Mouse (Mus musculus) myocyte (in vitro differentiated cells): ENCODE results near the gene Ttll5. TPM values are rescaled to one million over a fixed set of nuclear protein-coding genes. Genes with fewer than 3 reads are reported as not detected.

Experiments
- H3K27me3 ChIP-seq: one replicate; pipeline ENCODE4 v1.6.1; 2011; ENCODE audit not compliant: control insufficient read depth, insufficient read depth, insufficient read length
- H3K36me3 ChIP-seq: one replicate; pipeline ENCODE4 v1.6.1; 2011; ENCODE audit not compliant: control insufficient read depth, insufficient read depth
- H3K4me2 ChIP-seq: one replicate; pipeline ENCODE4 v1.6.1; 2011; ENCODE audit warnings: low read depth, control low read depth
- H3K4me3 ChIP-seq: one replicate; pipeline ENCODE4 v1.5.1; 2011; ENCODE audit warnings: mild to moderate bottlenecking, control low read depth, moderate library complexity
- H3K79me2 ChIP-seq: one replicate; pipeline ENCODE4 v1.6.1; 2011; ENCODE audit not compliant: control insufficient read depth, insufficient read depth
- H3ac ChIP-seq: one replicate; pipeline ENCODE4 v1.6.1; 2011; ENCODE audit not compliant: control insufficient read depth, insufficient read length
- CEBPB ChIP-seq: IDR thresholded peaks from 2 replicates; pipeline ENCODE4 v1.6.1; 2011; ENCODE audit warnings: mild to moderate bottlenecking, moderate library complexity; ENCODE audit not compliant: poor library complexity, insufficient read depth, severe bottlenecking
- E2F4 ChIP-seq: IDR thresholded peaks from one replicate; pipeline ENCODE4 v1.6.1; 2011; ENCODE audit warnings: mild to moderate bottlenecking, control low read depth, moderate library complexity; ENCODE audit not compliant: insufficient read depth
- MAX ChIP-seq: IDR thresholded peaks from one replicate; pipeline ENCODE4 v1.6.1; 2011; ENCODE audit warnings: low read depth, mild to moderate bottlenecking, control low read depth
- MYOD1 ChIP-seq, 3 experiments: IDR thresholded peaks; one replicate each; pipeline ENCODE4 v1.6.1; 2011; ENCODE audit warnings: control low read depth in 2 of 3, low read depth in 2 of 3, mild to moderate bottlenecking in 2 of 3, moderate library complexity in 1 of 3; ENCODE audit not compliant: insufficient read length in 2 of 3, control insufficient read depth in 1 of 3
- MYOG ChIP-seq, 3 experiments: IDR thresholded peaks; one replicate each; pipeline ENCODE4 v1.6.1; 2011; ENCODE audit warnings: control low read depth in 2 of 3, low read depth in 2 of 3, mild to moderate bottlenecking in 2 of 3; ENCODE audit not compliant: insufficient read length in 2 of 3, control insufficient read depth in 1 of 3, insufficient read depth in 1 of 3
- POLR2A ChIP-seq: IDR thresholded peaks from one replicate; pipeline ENCODE4 v1.6.1; 2011; ENCODE audit warnings: low read depth, mild to moderate bottlenecking, control low read depth, moderate library complexity; ENCODE audit not compliant: insufficient read length
- POLR2AphosphoS2 ChIP-seq: IDR thresholded peaks from one replicate; pipeline ENCODE4 v1.6.1; 2011; ENCODE audit warnings: low read depth, control low read depth; ENCODE audit not compliant: insufficient read length
- REST ChIP-seq: IDR thresholded peaks from one replicate; pipeline ENCODE4 v1.6.1; 2011; ENCODE audit warnings: mild to moderate bottlenecking, control low read depth, moderate library complexity; ENCODE audit not compliant: insufficient read depth, insufficient read length
- SRF ChIP-seq: IDR thresholded peaks from one replicate; pipeline ENCODE4 v1.6.1; 2011; ENCODE audit warnings: low read depth; ENCODE audit not compliant: control insufficient read depth, insufficient read length
- TCF12 ChIP-seq: IDR thresholded peaks from one replicate; pipeline ENCODE4 v1.6.1; 2011; ENCODE audit warnings: mild to moderate bottlenecking, control low read depth; ENCODE audit not compliant: poor library complexity, insufficient read depth, severe bottlenecking
- TCF3 ChIP-seq: IDR thresholded peaks from one replicate; pipeline ENCODE4 v1.6.1; 2011; ENCODE audit warnings: low read depth, control low read depth; ENCODE audit not compliant: insufficient read length
- USF1 ChIP-seq: IDR thresholded peaks from one replicate; pipeline ENCODE4 v1.6.1; 2011; ENCODE audit warnings: low read depth, mild to moderate bottlenecking, control low read depth, moderate library complexity
- polyA plus RNA-seq: library from polyadenylated mRNA; unstranded; fragments of >200 nt; fragmentation: generic; extraction: Trizol; gene quantifications from one replicate; pipeline ENCODE4 v1.2.1, GENCODE M21; 2012; ENCODE audit warnings: missing spikeins

The Ttll5 gene
- polyA plus RNA-seq, 1 experiment: 36.2 TPM

- H3K79me2 ChIP-seq: no peaks in the 10 kb centered on the region
- H3K4me2 ChIP-seq: peak overlapping the region; percentile 10
- no peak overlapping the region for H3K4me3 ChIP-seq
- H3K27me3 ChIP-seq: peaks cover 10% of the 10 kb centered on the region
- no peak overlapping the region for H3ac ChIP-seq
- TF ChIP-seq MAX: no peak
- no peaks in the 10 kb centered on the region for H3K36me3 ChIP-seq
Measured at GRCm38 (mm10) chr12:85784916-85785815, 39.3 kb upstream of the Ttll5 start.

- Histone ChIP-seq H3K36me3 (no peaks in the 10 kb centered on the region), H3K4me2 (peak overlapping the region; percentile 39), H3K79me2 (no peaks in the 10 kb centered on the region), H3K27me3 (no peaks in the 10 kb centered on the region), H3K4me3 (no peak overlapping the region), H3ac (no peak overlapping the region)
- TF ChIP-seq TCF12 (no peak), MAX (no peak), USF1 (no peak), POLR2A (no peak)
Measured at GRCm38 (mm10) chr12:85792158-85792557, 32.3 kb upstream of the Ttll5 start.

- Histone ChIP-seq H3K4me3 (no peak overlapping the region), H3K79me2 (no peaks in the 10 kb centered on the region), H3ac (no peak overlapping the region), H3K27me3 (no peaks in the 10 kb centered on the region), H3K36me3 (no peaks in the 10 kb centered on the region), H3K4me2 (peak overlapping the region; percentile 39)
- TF ChIP-seq MYOD1 (IDR thresholded peaks at IDR 0.05; ENCODE audit: control insufficient read depth in 1 of 3, insufficient read length in 2 of 3, low read depth in 2 of 3): peak; percentile 45 to 80 (median 78)
- TF ChIP-seq REST: no peak
- TF ChIP-seq MAX: no peak
- TF ChIP-seq E2F4: no peak
- no peak for TF ChIP-seq CEBPB
- no peak for TF ChIP-seq TCF3
- TF ChIP-seq POLR2A: no peak
- no peak for TF ChIP-seq POLR2AphosphoS2
- TF ChIP-seq USF1: no peak
- no peak for TF ChIP-seq SRF
- TF ChIP-seq TCF12: peak; percentile 80
- TF ChIP-seq MYOG (IDR thresholded peaks at IDR 0.05; ENCODE audit: control insufficient read depth in 1 of 3, insufficient read depth in 1 of 3, insufficient read length in 2 of 3, low read depth in 2 of 3): peak in 2 of 3 experiments; percentile 60 to 92
Measured at GRCm38 (mm10) chr12:85792821-85793346, 31.6 kb upstream of the Ttll5 start.

DNA sequence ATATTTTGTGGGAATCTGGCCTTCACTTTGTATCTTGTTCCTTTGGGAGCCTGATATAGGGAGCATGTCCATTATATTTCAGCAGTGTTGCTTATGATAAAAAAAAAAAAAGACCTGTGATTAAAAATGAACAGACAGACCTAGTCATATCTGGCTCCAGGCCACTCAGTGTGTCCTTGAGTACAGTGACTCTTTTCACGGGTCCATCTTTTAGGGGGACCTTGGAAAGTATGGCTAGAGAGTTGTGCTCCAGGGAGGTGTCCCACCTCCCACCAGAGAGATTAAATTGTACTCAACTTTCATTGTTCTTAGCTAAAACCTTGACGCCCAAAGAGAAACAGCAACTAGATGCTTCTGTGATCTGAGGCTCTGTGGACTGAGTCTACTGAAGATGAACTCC is 30.4 kb upstream of the Ttll5 start:
- H3K36me3 ChIP-seq: no peaks in the 10 kb centered on the region
- H3K4me3 ChIP-seq: no peak overlapping the region
- no peak overlapping the region for H3K4me2 ChIP-seq
- TF ChIP-seq POLR2AphosphoS2 (no peak), E2F4 (no peak), USF1 (no peak), CEBPB (no peak), TCF12 (no peak), MYOG (IDR thresholded peaks at IDR 0.05; ENCODE audit: control insufficient read depth in 1 of 3, insufficient read depth in 1 of 3, insufficient read length in 2 of 3, low read depth in 2 of 3) (no peak), SRF (no peak), MAX (no peak)
- no peak overlapping the region for H3ac ChIP-seq
- H3K27me3 ChIP-seq: no peaks in the 10 kb centered on the region
- H3K79me2 ChIP-seq: no peaks in the 10 kb centered on the region

- Histone ChIP-seq H3ac (no peak overlapping the region), H3K27me3 (no peaks in the 10 kb centered on the region), H3K79me2 (no peaks in the 10 kb centered on the region), H3K36me3 (no peaks in the 10 kb centered on the region), H3K4me2 (no peak overlapping the region), H3K4me3 (no peak overlapping the region)
- no peak for TF ChIP-seq POLR2A
- no peak for TF ChIP-seq MYOD1 (IDR thresholded peaks at IDR 0.05; ENCODE audit: control insufficient read depth in 1 of 3, insufficient read length in 2 of 3, low read depth in 2 of 3)
Measured at GRCm38 (mm10) chr12:85795551-85795950, 28.9 kb upstream of the Ttll5 start.
